Mouse (Mus musculus): Measurements from ENCODE around the gene Hdgf. TPM values are rescaled to one million over a fixed set of nuclear protein-coding genes. Genes with fewer than 3 reads are reported as not detected.

Hdgf gene
- polyA plus RNA-seq, 1 experiment from 2014 or later = 186 TPM

- Histone ChIP-seq H3K4me2 (replicated peaks; ENCODE audit: low read depth, low read length) (no peak overlapping the region), H3K36me3 (ENCODE audit: insufficient read depth, low read length) (no peaks in the 10 kb centered on the region), H3K9me3 (ENCODE audit: low read length) (no peaks in the 10 kb centered on the region), H3K27ac (ENCODE audit: low read length) (no peak overlapping the region), H3K4me3 (ENCODE audit: low read depth, low read length) (no peak overlapping the region), H3K27me3 (replicated peaks; ENCODE audit: insufficient read depth, low read length) (peaks cover 14% of the 10 kb centered on the region; the same call in 1 of the 2 replicates), H3K9ac (replicated peaks; ENCODE audit: low read depth) (no peak overlapping the region), H3K4me1 (ENCODE audit: insufficient read depth, low read depth, low read length) (peaks cover 18% of the 10 kb centered on the region)
- DNase-seq (ENCODE audit: low spot score) (no peak), ATAC-seq (no peak)
- TF ChIP-seq CTCF (IDR thresholded peaks at IDR 0.05) (no peak), EP300 (IDR thresholded peaks at IDR 0.05) (no peak)
- WGBS = 38% methylated on average over 1 of the region's 1 CpGs
Observed at GRCm38 (mm10) chr3:87946541-87946860, 40.4 kb downstream of the Hdgf start.

- Histone ChIP-seq H3K27me3 (replicated peaks; ENCODE audit: insufficient read depth, low read length) (peaks cover 14% of the 10 kb centered on the region; the same call in 1 of the 2 replicates), H3K36me3 (ENCODE audit: insufficient read depth, low read length) (no peaks in the 10 kb centered on the region), H3K9ac (replicated peaks; ENCODE audit: low read depth) (no peak overlapping the region), H3K4me1 (ENCODE audit: insufficient read depth, low read depth, low read length) (peaks cover 18% of the 10 kb centered on the region), H3K4me3 (ENCODE audit: low read depth, low read length) (0 out of 2 replicates have a peak overlapping the region, but pooled peaks have one; percentile 5), H3K4me2 (replicated peaks; ENCODE audit: low read depth, low read length) (peak overlapping the region; percentile 44), H3K27ac (ENCODE audit: low read length) (no peak overlapping the region), H3K9me3 (ENCODE audit: low read length) (no peaks in the 10 kb centered on the region)
- ATAC-seq = no peak
- TF ChIP-seq EP300 (IDR thresholded peaks at IDR 0.05) = no peak
- TF ChIP-seq CTCF (IDR thresholded peaks at IDR 0.05) = no peak
- no peak for DNase-seq (ENCODE audit: low spot score)
- WGBS = 7% methylated on average over 26 of the region's 26 CpGs
Observed at GRCm38 (mm10) chr3:87947056-87947810, 41.1 kb downstream of the Hdgf start.

GRCm38 (mm10) chr3:87947811-87948199 is 41.7 kb downstream of the Hdgf start:
- Histone ChIP-seq H3K4me3 (ENCODE audit: low read depth, low read length) (0 out of 2 replicates have a peak overlapping the region, but pooled peaks have one; percentile 5), H3K4me1 (ENCODE audit: insufficient read depth, low read depth, low read length) (peaks cover 18% of the 10 kb centered on the region), H3K9me3 (ENCODE audit: low read length) (no peaks in the 10 kb centered on the region), H3K36me3 (ENCODE audit: insufficient read depth, low read length) (no peaks in the 10 kb centered on the region), H3K27ac (ENCODE audit: low read length) (no peak overlapping the region), H3K9ac (replicated peaks; ENCODE audit: low read depth) (no peak overlapping the region), H3K27me3 (replicated peaks; ENCODE audit: insufficient read depth, low read length) (peaks cover 14% of the 10 kb centered on the region; the same call in 1 of the 2 replicates), H3K4me2 (replicated peaks; ENCODE audit: low read depth, low read length) (peak overlapping the region; percentile 44)
- no peak for DNase-seq (ENCODE audit: low spot score)
- ATAC-seq = no peak
- TF ChIP-seq EP300 (IDR thresholded peaks at IDR 0.05) (no peak), CTCF (IDR thresholded peaks at IDR 0.05) (no peak)
- under 1% methylated on average over 13 of the region's 17 CpGs for WGBS

GRCm38 (mm10) chr3:87948378-87949265 is 42.5 kb downstream of the Hdgf start, which contains the start of gene Crabp2:
Crabp2 (plus strand) TSS chr3:87948666.
- no peak for ATAC-seq
- Histone ChIP-seq H3K9ac (replicated peaks; ENCODE audit: low read depth) (no peak within 1 kb of the TSS), H3K36me3 (ENCODE audit: insufficient read depth, low read length) (no peaks in the 10 kb centered on the region), H3K4me1 (ENCODE audit: insufficient read depth, low read depth, low read length) (peaks cover 18% of the 10 kb centered on the region), H3K27me3 (replicated peaks; ENCODE audit: insufficient read depth, low read length) (peaks cover 14% of the 10 kb centered on the region; the same call in 1 of the 2 replicates), H3K4me3 (ENCODE audit: low read depth, low read length) (peak within 1 kb of the TSS; percentile 5; the same call in 1 of the 2 replicates), H3K4me2 (replicated peaks; ENCODE audit: low read depth, low read length) (peak within 1 kb of the TSS; percentile 44), H3K27ac (ENCODE audit: low read length) (no peak within 1 kb of the TSS), H3K9me3 (ENCODE audit: low read length) (no peaks in the 10 kb centered on the region)
- 6% methylated on average over 33 of the region's 35 CpGs for WGBS
- no peak for TF ChIP-seq CTCF (IDR thresholded peaks at IDR 0.05)
- no peak for TF ChIP-seq EP300 (IDR thresholded peaks at IDR 0.05)
- no peak for DNase-seq (ENCODE audit: low spot score)

GRCm38 (mm10) chr3:87949266-87949954 is 43.3 kb downstream of the Hdgf start:
- no peak overlapping the region for H3K9ac ChIP-seq (replicated peaks; ENCODE audit: low read depth)
- peaks cover 18% of the 10 kb centered on the region for H3K4me1 ChIP-seq (ENCODE audit: insufficient read depth, low read depth, low read length)
- H3K4me2 ChIP-seq (replicated peaks; ENCODE audit: low read depth, low read length) = no peak overlapping the region
- H3K4me3 ChIP-seq (ENCODE audit: low read depth, low read length) = no peak overlapping the region
- H3K36me3 ChIP-seq (ENCODE audit: insufficient read depth, low read length) = no peaks in the 10 kb centered on the region
- no peak overlapping the region for H3K27ac ChIP-seq (ENCODE audit: low read length)
- WGBS = 24% methylated on average over 16 of the region's 16 CpGs
- DNase-seq (ENCODE audit: low spot score) = no peak
- peaks cover 14% of the 10 kb centered on the region; the same call in 1 of the 2 replicates for H3K27me3 ChIP-seq (replicated peaks; ENCODE audit: insufficient read depth, low read length)
- no peak for ATAC-seq
- TF ChIP-seq EP300 (IDR thresholded peaks at IDR 0.05) (no peak), CTCF (IDR thresholded peaks at IDR 0.05) (no peak)
- H3K9me3 ChIP-seq (ENCODE audit: low read length) = no peaks in the 10 kb centered on the region

All from lung, postnatal 0 days (tissue).